Mouse (Mus musculus) gonadal fat pad, adult 2 months (tissue): ENCODE results near the gene Enox1. TPM values are rescaled to one million over a fixed set of nuclear protein-coding genes. Genes with fewer than 3 reads are reported as not detected.

ENCODE experiments used
- DNase-seq: peaks from one replicate; pipeline ENCODE4 v3.0.0-alpha.2; 2012; ENCODE audit warnings: low read depth
- polyA plus RNA-seq: library from polyadenylated mRNA; depleted of rRNA; stranded (reverse); fragments of >200 nt; gene quantifications from 2 replicates; pipeline ENCODE4 v1.2.3, GENCODE M21; 2012

The Enox1 gene
- polyA plus RNA-seq, 1 experiment = 1.6 TPM

GRCm38 (mm10) chr14:77577481-77578251 is 421.1 kb downstream of the Enox1 start:
- DNase-seq = no peak

- DNase-seq = no peak
Observed at GRCm38 (mm10) chr14:77578355-77578754, 421.8 kb downstream of the Enox1 start.

GRCm38 (mm10) chr14:77580106-77580936 is 423.8 kb downstream of the Enox1 start:
- DNase-seq = no peak

GRCm38 (mm10) chr14:77580937-77581270 is 424.3 kb downstream of the Enox1 start:
- DNase-seq = no peak

- DNase-seq = no peak
Observed at GRCm38 (mm10) chr14:77581616-77582015, 425.1 kb downstream of the Enox1 start.

GRCm38 (mm10) chr14:77584426-77584825 is 427.9 kb downstream of the Enox1 start:
- no peak for DNase-seq

- no peak for DNase-seq
Observed at GRCm38 (mm10) chr14:77585031-77585800, 428.7 kb downstream of the Enox1 start.

GRCm38 (mm10) chr14:77586033-77586432 is 429.5 kb downstream of the Enox1 start:
- no peak for DNase-seq

GRCm38 (mm10) chr14:77587182-77587581 is 430.6 kb downstream of the Enox1 start:
- no peak for DNase-seq

- DNase-seq = no peak
Observed at GRCm38 (mm10) chr14:77593136-77593838, 436.7 kb downstream of the Enox1 start.

GRCm38 (mm10) chr14:77596216-77597175 is 439.9 kb downstream of the Enox1 start:
- DNase-seq = no peak

- no peak for DNase-seq
Observed at GRCm38 (mm10) chr14:77599016-77599704, 442.6 kb downstream of the Enox1 start.

GRCm38 (mm10) chr14:77600773-77601172 is 444.2 kb downstream of the Enox1 start:
- no peak for DNase-seq

- DNase-seq = no peak
Observed at GRCm38 (mm10) chr14:77601446-77601845, 444.9 kb downstream of the Enox1 start.

GRCm38 (mm10) chr14:77608182-77608839 is 451.7 kb downstream of the Enox1 start:
- no peak for DNase-seq

GRCm38 (mm10) chr14:77615201-77615600 is 458.6 kb downstream of the Enox1 start:
- no peak for DNase-seq

GRCm38 (mm10) chr14:77617250-77617649 is 460.7 kb downstream of the Enox1 start:
- DNase-seq = no peak

- DNase-seq = no peak
Observed at GRCm38 (mm10) chr14:77618131-77618805, 461.7 kb downstream of the Enox1 start.
